Mouse (Mus musculus): Measurements from ENCODE around the gene Vars.

GRCm38 (mm10) chr17:35031880-35032279 is 31.1 kb downstream of the Vars start:
- TF ChIP-seq CTCF (IDR thresholded peaks at IDR 0.05), result no peak
- TF ChIP-seq EP300 (IDR thresholded peaks at IDR 0.05), result no peak

All from lung, postnatal 0 days (tissue).